Mouse (Mus musculus) liver, postnatal 0 days (tissue): ENCODE results near the gene Lyl1.

Experiments used
- CTCF ChIP-seq: sonication (generic); IDR thresholded peaks from 2 replicates; pipeline ENCODE4 v1.5.1; 2016; ENCODE audit warnings: antibody characterized with exemption, low read depth
- EP300 ChIP-seq: IDR thresholded peaks from 2 replicates; pipeline ENCODE4 v1.6.1; 2016; ENCODE audit warnings: antibody characterized with exemption, low read depth, mild to moderate bottlenecking

DNA sequence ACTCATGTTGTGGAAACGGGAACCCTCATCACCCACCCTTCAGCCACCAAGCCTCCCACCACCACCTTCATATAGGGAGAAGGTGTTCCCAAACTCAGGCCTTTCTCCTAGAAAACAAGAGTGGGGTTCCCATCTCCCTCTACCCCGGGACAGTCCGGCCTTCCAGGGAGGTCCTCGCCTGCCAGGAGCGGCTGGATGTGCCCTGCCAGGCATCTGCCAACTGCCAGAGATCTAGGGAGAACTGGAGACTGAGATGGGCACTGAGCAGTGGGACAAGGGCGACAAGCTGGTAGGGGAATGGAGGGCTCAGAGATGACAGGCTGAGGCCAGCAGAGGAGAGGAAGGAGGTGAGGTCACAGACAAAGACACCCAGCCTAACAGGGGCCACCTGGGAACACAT, 32.7 kb downstream of the Lyl1 start:
- TF ChIP-seq CTCF (no peak), EP300 (no peak)
